Mouse (Mus musculus): ENCODE measurements around the gene Urad.

The Urad gene

GRCm38 (mm10) chr5:147269926-147270672 is 52.1 kb downstream of the Urad start, which contains the start of gene Pdx1:
Gene Pdx1 (plus strand): TSS chr5:147269959.
- no peak for DNase-seq (ENCODE audit: low spot score)

- DNase-seq (ENCODE audit: low spot score), result no peak
Measured at GRCm38 (mm10) chr5:147269371-147269770, 52.9 kb downstream of the Urad start.

GRCm38 (mm10) chr5:147268728-147269127 is 53.5 kb downstream of the Urad start:
- no peak for DNase-seq (ENCODE audit: low spot score)

- no peak for DNase-seq (ENCODE audit: low spot score)
Measured at GRCm38 (mm10) chr5:147267434-147267833, 54.8 kb downstream of the Urad start.
